Mouse (Mus musculus) layer of hippocampus, adult 9-11 months (tissue): Measurements from ENCODE around the gene Mphosph10.

Experiments
- DNase-seq: peaks from one replicate; pipeline ENCODE4 v3.0.0; 2022

Gene Mphosph10

DNA sequence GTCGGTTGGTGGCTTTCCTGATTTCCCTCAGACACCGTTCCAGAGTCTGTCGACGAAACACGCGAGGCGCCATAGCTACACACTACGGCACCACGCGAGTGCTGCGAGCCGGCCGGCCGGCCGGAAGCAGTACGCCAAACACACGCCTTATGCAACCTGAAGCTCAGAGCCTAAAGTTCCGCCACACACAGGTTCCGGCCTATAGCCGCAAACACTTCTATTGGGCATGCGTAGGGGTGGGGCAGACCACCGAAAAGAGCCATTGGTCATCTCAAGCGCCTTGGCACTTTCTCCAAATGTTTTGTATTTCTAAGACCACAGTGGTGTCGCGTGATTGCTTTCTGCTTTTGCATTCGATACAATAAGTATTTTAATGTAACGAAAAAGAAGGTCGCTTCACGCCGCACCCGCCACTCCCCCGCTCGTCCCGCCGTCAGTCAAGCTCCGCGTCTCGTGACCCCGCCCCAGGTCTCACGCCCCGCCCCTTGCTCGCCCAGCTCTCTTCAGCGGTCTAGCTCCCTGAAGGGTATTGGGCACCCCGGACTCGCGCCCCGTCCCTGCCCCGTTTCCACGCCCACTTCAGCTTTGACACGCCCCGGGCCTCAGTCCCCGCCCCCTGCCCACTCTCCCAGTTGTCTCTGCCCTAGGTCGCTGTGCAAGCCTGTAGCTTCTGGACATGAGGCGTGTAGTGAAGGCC is at the start of gene Mphosph10, which contains the start of gene Mcee:
Gene Mphosph10 (minus strand): TSS at position 147 of the 697 bp plus-strand sequence.
Gene Mcee (plus strand): TSS at position 486 of the 697 bp plus-strand sequence.
- peak; percentile 95 for DNase-seq

GRCm38 (mm10) chr7:64440519-64440918 is 48.5 kb upstream of the Mphosph10 start:
- DNase-seq, result no peak

- no peak for DNase-seq
These were observed 47.8 kb upstream of the Mphosph10 start for GRCm38 (mm10) chr7:64439595-64440518.

DNA sequence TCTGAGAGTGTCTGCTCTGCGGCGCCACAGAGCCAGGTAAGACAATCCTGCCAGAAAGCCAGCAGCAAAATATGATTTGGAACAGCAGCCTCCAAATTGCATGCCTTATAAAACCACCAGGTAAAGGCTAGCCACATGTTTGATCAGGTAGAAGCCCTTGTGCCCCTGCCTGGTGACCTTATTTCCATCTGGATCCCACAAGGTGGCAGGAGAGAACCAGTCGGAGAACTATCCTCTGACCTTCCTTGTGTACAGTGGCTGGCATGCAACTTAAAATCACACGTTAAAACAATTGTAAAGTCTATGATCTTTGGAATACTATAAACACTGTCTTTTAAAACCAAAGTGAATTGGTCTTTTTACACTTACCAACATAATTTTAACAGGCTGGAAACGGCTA is 32.8 kb upstream of the Mphosph10 start:
- DNase-seq, result no peak

GRCm38 (mm10) chr7:64403989-64404388 is 11.9 kb upstream of the Mphosph10 start:
- DNase-seq, result no peak

DNA sequence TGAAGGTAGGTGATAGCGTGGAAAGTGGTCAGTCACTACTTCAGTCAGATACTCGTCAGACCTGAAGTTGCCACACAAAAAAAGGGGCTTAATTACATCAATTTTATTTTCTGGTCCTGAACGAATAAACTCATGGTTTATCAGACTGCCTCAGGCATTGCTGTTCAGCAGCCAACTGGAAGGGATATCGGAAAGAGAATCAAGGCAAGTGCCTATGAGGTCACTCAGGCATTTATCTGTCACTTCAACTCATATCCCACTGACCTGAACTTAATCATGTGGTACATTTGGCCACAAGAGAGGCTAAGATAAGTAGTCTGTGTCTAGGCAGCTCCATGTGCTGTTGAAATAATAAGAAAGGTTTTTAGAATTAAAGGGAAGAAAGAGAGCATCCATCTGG is 10.4 kb upstream of the Mphosph10 start:
- DNase-seq, result no peak

GRCm38 (mm10) chr7:64400725-64401124 is 8.7 kb upstream of the Mphosph10 start:
- DNase-seq, result no peak

DNA sequence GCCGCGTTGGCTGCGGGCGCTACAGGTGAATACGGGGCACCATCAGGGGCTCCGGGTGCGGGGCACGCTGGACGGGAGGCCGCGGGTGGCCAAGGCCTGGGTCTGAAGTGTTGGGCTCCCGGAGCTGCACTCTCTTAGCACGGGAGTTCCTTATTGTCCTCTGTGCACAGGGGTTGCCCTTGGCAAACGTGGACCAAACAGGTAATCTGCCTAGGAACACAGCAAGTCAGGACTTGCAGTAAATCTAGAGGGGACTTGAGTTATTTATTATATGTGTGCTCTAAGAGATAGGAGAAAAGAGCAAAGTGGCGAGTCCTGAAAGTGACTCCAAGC is 717 bp upstream of the Mphosph10 start:
- no peak for DNase-seq

DNA sequence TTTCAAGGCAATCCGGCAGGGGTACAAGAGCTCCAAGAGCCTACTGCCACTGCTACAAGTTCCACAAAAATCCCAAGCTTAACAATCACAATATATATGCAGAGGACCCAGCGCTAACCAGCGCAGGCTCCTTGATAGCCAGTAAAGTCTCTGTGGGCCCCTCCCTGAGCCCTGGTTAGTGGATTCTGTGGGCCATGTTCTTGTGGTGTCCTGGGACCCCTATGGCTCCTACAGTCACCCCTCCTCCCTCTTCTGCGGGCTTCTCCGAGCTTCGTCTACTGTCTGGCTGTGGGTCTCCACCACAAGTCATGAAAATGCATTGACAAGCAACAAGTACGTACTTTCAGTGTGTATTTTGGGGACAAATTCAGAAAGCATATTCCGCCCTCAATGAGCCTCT is 589 bp downstream of the Mphosph10 start:
- DNase-seq, result no peak

- peak; percentile 87 for DNase-seq
These were observed 18.1 kb downstream of the Mphosph10 start, which contains the start of gene Fan1 for GRCm38 (mm10) chr7:64373830-64374562. Fan1 (minus strand) TSS chr7:64374095.

DNA sequence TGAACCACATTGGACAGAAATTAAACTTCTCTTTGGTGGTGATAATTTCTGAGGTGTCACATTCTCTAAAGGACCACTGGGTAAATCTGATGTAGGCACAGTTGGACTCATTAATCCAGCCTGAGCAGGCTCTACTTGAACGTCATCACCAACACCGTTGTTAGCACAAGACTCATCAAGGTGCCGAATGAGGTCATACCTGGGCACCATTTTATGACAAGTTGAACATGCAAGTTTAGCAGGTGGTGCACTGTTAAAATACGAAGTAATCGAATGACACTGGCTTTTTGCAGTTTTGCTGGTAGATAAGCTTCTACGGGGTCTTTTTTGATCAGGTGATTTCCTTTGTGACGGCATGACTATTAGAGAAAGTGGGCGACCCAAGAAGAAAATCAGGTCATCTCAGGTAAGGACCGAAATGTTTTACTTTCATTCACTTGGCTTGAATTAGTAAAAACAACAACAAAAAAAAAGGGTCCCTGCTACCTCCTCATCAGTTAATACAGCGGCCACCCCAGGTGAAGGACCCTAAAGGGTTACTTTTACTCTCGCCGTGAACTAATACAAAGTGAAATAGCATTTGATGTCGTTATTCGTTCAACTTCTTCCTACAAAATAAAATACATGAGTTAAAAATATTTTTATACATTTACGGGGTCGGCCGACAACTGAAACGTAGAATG is 18.8 kb downstream of the Mphosph10 start:
- no peak for DNase-seq

DNA sequence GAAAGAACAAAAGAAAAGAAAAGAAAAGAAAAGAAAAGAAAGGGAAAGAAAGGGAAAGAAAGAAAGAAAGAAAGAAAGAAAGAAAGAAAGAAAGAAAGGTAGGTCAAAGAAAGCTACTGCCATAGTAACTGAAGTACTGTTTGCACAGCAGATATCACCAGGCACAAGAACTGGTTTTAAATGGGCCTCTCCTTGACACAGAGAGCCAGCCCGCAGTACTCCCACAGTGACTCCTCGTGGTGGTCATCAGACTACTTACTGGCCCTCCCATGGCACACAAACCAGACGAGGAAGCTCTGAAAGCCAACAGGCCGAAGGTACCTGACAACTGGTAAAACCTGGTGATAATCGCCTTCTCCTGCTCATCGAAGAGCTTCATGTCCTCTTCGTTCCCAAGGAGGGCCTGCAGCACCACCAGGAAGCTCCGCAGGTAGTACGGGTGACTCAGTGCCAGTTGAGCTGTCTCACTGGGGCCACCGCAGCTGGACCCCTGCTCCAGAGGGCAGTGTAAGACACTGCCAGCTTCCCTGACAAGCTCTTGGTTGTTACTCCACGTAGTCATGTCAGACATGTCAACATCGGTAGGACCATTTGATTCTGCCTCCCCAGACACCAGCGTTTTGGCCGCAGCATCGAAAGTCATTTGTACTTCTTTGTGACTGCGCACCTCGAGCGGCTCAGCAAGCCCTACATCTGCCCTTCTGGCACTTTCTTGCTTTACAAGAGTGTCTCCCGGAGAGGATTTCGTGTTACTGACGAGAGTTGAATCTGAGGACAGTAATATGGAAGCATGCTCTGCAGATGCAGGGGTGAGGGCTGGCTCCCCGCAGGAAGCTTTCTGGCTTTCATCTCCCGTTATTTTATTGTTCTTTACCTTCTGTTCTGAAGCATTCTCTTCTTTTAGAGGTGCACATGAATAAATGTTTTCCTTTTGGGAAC is 19.9 kb downstream of the Mphosph10 start:
- no peak for DNase-seq

DNA sequence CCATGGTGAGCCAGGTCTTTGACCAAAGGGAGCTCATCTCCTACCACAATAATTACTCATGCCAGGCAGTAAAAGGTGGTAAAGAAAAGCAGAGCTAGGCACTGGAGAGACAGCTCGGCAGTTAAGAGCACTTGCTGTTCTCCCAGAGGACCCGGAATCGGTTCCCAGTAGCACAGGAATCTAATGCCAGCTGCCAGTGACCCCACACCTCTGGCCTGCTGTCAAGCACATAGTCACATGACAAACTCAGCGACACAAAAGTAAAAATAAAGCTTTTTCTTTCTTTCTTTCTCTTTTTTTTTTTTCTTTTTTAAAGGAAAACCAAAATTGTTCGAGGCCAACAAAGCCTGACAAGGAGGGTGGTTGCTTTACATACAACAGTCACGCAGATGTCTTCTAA is 22.2 kb downstream of the Mphosph10 start:
- DNase-seq, result no peak

- DNase-seq, result no peak
These were observed 26.2 kb downstream of the Mphosph10 start for GRCm38 (mm10) chr7:64365863-64366262.

GRCm38 (mm10) chr7:64360586-64360945 is 31.5 kb downstream of the Mphosph10 start:
- DNase-seq, result peak; percentile 75

- no peak for DNase-seq
These were observed 32.0 kb downstream of the Mphosph10 start for GRCm38 (mm10) chr7:64359943-64360585.

DNA sequence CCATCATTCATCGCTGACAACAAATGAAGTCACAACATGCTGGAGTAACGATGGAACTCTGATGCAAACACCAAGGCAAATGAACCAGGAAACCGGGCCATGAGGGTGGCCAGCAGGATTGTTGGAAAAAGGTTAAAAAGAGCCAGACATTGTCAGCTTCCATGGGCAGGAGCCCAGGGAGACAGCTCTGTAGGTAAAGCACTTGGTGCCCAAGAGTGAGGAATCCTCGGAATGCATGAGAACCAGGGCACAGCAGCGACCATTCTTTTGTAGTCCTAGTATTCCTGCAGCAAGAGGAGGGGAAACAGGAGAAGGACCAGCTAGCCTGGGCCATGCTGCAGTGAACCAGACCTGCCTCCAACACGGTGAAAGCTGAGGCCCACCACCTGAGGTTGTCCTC is 33.4 kb downstream of the Mphosph10 start:
- DNase-seq, result no peak

DNA sequence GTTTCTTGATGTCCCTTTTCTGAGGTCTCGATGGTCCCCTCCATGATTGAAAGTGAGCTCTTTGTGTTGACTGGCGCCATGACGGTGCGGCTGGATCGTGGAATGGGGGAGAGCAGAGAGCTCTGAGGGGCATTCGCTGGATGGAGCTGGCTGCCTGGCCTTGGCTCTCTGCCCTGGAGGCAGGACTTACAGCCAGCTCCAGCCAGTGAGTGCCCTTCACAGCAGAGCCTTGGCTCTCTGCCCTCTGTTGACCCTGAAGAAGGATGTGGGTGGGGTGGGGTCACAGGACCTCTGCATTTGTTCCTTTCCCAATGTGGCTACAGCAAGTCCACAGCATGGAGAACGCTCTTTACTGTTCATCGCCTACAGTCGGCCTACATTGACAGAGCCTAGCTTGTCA is 34.7 kb downstream of the Mphosph10 start:
- DNase-seq, result peak; percentile 88

DNA sequence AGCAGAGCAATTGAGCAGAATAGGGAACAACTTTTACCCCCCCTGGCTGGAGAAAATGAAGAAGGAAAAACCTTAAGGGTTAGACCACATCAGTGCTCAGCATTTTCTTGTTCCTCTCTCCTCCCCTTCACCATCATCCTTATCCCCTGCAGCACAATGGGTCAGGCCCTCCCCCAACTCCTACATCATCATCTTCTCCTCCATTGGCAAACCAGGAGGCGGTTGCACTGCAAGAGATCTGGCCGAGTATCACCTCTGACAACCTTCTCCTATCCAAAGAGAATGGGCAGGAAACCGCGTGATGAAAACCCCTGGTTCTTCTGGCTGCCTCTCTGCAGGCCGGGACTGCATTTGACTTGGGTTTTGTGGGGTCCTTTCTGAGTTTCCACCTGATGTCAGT is 35.4 kb downstream of the Mphosph10 start:
- DNase-seq, result no peak

DNA sequence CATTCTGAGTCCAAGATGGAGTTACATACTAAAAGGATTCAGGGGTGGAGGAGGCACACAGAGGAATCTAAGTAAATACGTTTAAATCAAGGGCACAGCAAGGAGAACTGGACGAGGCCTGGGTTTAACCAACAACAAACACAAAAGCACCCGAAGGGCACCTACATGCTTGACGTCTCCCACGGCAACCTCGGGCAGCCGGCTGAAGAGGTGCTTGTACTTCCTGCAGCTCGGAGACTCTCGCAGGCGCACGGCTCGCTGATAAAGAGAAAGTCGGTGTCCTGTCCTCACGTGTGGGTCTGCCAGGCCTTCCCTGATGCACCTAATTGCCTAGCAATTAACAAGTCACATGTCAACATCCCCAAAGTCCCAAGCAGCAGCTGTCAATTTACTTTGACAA is 37.9 kb downstream of the Mphosph10 start:
- DNase-seq, result no peak

GRCm38 (mm10) chr7:64351087-64351486 is 41.0 kb downstream of the Mphosph10 start:
- DNase-seq, result peak; percentile 91
